Mouse (Mus musculus) duodenum, adult 2 months (tissue): ENCODE results near the gene Lrrc42. TPM values are rescaled to one million over a fixed set of nuclear protein-coding genes. Genes with fewer than 3 reads are reported as not detected.

ENCODE experiments used
- polyA plus RNA-seq: library from polyadenylated mRNA; depleted of rRNA; stranded (reverse); fragments of >200 nt; gene quantifications from 2 replicates; pipeline ENCODE4 v1.2.3, GENCODE M21; 2012; ENCODE audit warnings: low replicate concordance; rRNA removed

Lrrc42 gene
- polyA plus RNA-seq, result 6.2 and 8.7 TPM in 2 replicates

GRCm38 (mm10) chr4:107253125-107254091 lies at the start of gene Lrrc42, which contains the start of gene Hspb11:
Gene Lrrc42 (minus strand): TSS chr4:107253532.
Gene Hspb11 (plus strand): TSS chr4:107253593.

DNA sequence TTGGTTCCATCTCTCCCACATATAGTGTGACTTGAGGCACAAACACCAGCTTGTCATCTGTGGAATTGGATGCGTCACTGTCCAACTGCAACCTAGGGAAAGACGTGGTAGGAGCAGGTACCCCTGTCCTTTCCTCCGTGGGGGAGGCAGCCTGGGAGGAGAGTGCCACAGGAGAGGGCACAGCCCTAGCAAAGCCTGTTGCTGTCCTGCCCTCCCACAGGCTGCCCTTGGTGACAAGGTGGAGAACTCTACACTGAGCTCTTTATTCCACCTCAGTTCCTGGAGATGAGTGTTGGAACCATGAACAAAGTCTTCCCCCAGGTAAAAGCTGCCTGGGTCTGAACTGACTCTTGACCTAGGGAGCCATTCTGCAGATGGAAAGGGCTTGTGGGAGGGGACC lies 44.5 kb downstream of the Lrrc42 start, which contains the start of gene Ldlrad1:
Gene Ldlrad1 (plus strand): TSS at position 301 of the 400 bp plus-strand sequence.

Other genes with a start within 250 kb of the Lrrc42 start
- 37.4 and 41.4 TPM in 2 replicates for gene Mrpl37, start 186.7 kb downstream of the Lrrc42 start, polyA plus RNA-seq
- gene Cyb5rl, start 186.5 kb downstream of the Lrrc42 start, polyA plus RNA-seq, result 2.8 and 4.1 TPM in 2 replicates
- 0.04 TPM in 1 of 2 replicates, not detected in the other for gene Cdcp2, start 156.6 kb downstream of the Lrrc42 start, polyA plus RNA-seq
- 248 and 459 TPM in 2 replicates for gene Tmem59, start 75.1 kb downstream of the Lrrc42 start, polyA plus RNA-seq
- 4.4 and 5.1 TPM in 2 replicates for gene Tceanc2, start 74.4 kb downstream of the Lrrc42 start, polyA plus RNA-seq
- 0.22 TPM in 1 of 2 replicates, not detected in the other for gene Ldlrad1, start 44.4 kb downstream of the Lrrc42 start, polyA plus RNA-seq
- 0.65 and 1.0 TPM in 2 replicates for gene Hspb11, start 61 bp upstream of the Lrrc42 start, polyA plus RNA-seq
- 37.5 and 52.8 TPM in 2 replicates for gene Dio1, start 53.6 kb upstream of the Lrrc42 start, polyA plus RNA-seq
- gene Yipf1, start 60.8 kb upstream of the Lrrc42 start, polyA plus RNA-seq, result 33.6 and 59.2 TPM in 2 replicates
- gene Ndc1, start 114.3 kb upstream of the Lrrc42 start, polyA plus RNA-seq, result 2.3 and 10.1 TPM in 2 replicates
- gene Glis1, start 181.1 kb upstream of the Lrrc42 start, polyA plus RNA-seq, result 0.57 and 0.92 TPM in 2 replicates